Mouse (Mus musculus): ENCODE data around the gene Ficd.
"Not testable (repeated sequence)": the region's sequence is repeated elsewhere in the genome, so short reads cannot be mapped to it uniquely, and the experiment has no call there.

Gene Ficd

GRCm38 (mm10) chr5:113772905-113773519 lies 37.4 kb downstream of the Ficd start:
- in situ Hi-C loops (cut with MboI, MseI), result loop anchor here (5.0 kb wide), 2 partner anchors 36 to 39 kb away; partner anchors contain the start of gene Ficd

GRCm38 (mm10) chr5:113773664-113774063 lies 38.1 kb downstream of the Ficd start:
- in situ Hi-C loops (cut with MboI, MseI), result loop anchor here (5.0 kb wide), 2 partner anchors 36 to 39 kb away; partner anchors contain the start of gene Ficd

- in situ Hi-C loops (cut with MboI, MseI), result no loop called here
Measured at GRCm38 (mm10) chr5:113775585-113775984, 40.0 kb downstream of the Ficd start.

- in situ Hi-C loops (cut with MboI, MseI), result no loop called here
Measured at GRCm38 (mm10) chr5:113776128-113776895, 40.7 kb downstream of the Ficd start.

- in situ Hi-C loops (cut with MboI, MseI), result no loop called here
Measured at GRCm38 (mm10) chr5:113776896-113777226, 41.3 kb downstream of the Ficd start.

- in situ Hi-C loops (cut with MboI, MseI), result not testable (repeated sequence)
Measured at GRCm38 (mm10) chr5:113777728-113778127, 42.1 kb downstream of the Ficd start.

GRCm38 (mm10) chr5:113779569-113779968 lies 44.0 kb downstream of the Ficd start:
- in situ Hi-C loops (cut with MboI, MseI), result no loop called here

- in situ Hi-C loops (cut with MboI, MseI), result no loop called here
Measured at GRCm38 (mm10) chr5:113780082-113780752, 44.6 kb downstream of the Ficd start.

GRCm38 (mm10) chr5:113780763-113781162 lies 45.2 kb downstream of the Ficd start:
- in situ Hi-C loops (cut with MboI, MseI), result no loop called here

GRCm38 (mm10) chr5:113781254-113781653 lies 45.7 kb downstream of the Ficd start:
- in situ Hi-C loops (cut with MboI, MseI), result no loop called here

- in situ Hi-C loops (cut with MboI, MseI), result no loop called here
Measured at GRCm38 (mm10) chr5:113781875-113782274, 46.3 kb downstream of the Ficd start.

- in situ Hi-C loops (cut with MboI, MseI), result no loop called here
Measured at GRCm38 (mm10) chr5:113782624-113783023, 47.0 kb downstream of the Ficd start.

GRCm38 (mm10) chr5:113783581-113784001 lies 48.0 kb downstream of the Ficd start:
- in situ Hi-C loops (cut with MboI, MseI), result no loop called here

GRCm38 (mm10) chr5:113784104-113784503 lies 48.5 kb downstream of the Ficd start:
- in situ Hi-C loops (cut with MboI, MseI), result not testable (repeated sequence)

GRCm38 (mm10) chr5:113786985-113787384 lies 51.4 kb downstream of the Ficd start:
- in situ Hi-C loops (cut with MboI, MseI), result no loop called here

- in situ Hi-C loops (cut with MboI, MseI), result no loop called here
Measured at GRCm38 (mm10) chr5:113788645-113789044, 53.0 kb downstream of the Ficd start.

- in situ Hi-C loops (cut with MboI, MseI), result no loop called here
Measured at GRCm38 (mm10) chr5:113789075-113789788, 53.6 kb downstream of the Ficd start.

Measured in T-helper 1 cell (primary cell).